Mouse (Mus musculus) liver, embryonic 13.5 days (tissue): ENCODE measurements around the gene Wdr62. TPM values are rescaled to one million over a fixed set of nuclear protein-coding genes. Genes with fewer than 3 reads are reported as not detected.

Source experiments
- ATAC-seq: fragments of 200-750 bp; cut with Nextera tagmentation; 2 replicates; pipeline ENCODE4 v1.8.0; 2017; ENCODE audit warnings: low read depth, mild to moderate bottlenecking, moderate number of reproducible peaks, moderate library complexity
- DNase-seq: peaks from one replicate; pipeline ENCODE4 v3.0.0; 2022
- H3K27ac ChIP-seq: fragments of 300-500 bp; sonication (generic); 2 replicates; pipeline ENCODE4 v1.5.1; 2015; ENCODE audit warnings: moderate library complexity, mild to moderate bottlenecking, inconsistent platforms
- H3K27me3 ChIP-seq: fragments of 300-500 bp; sonication (generic); 2 replicates; pipeline ENCODE4 v1.6.1; 2015; ENCODE audit warnings: mild to moderate bottlenecking, inconsistent platforms
- H3K36me3 ChIP-seq: fragments of 300-500 bp; sonication (generic); 2 replicates; pipeline ENCODE4 v1.6.1; 2015; ENCODE audit warnings: mild to moderate bottlenecking, inconsistent platforms
- H3K4me1 ChIP-seq: fragments of 300-500 bp; sonication (generic); replicated peaks from 2 replicates; pipeline ENCODE4 v1.6.1; 2015; ENCODE audit warnings: inconsistent platforms
- H3K4me2 ChIP-seq: fragments of 300-500 bp; sonication (generic); 2 replicates; pipeline ENCODE4 v1.6.1; 2015; ENCODE audit warnings: inconsistent platforms, mild to moderate bottlenecking, moderate library complexity
- H3K4me3 ChIP-seq: fragments of 300-500 bp; sonication (generic); replicated peaks from 2 replicates; pipeline ENCODE4 v1.5.1; 2015; ENCODE audit warnings: mild to moderate bottlenecking, inconsistent platforms
- H3K9ac ChIP-seq: fragments of 300-500 bp; sonication (generic); 2 replicates; pipeline ENCODE4 v1.6.1; 2015; ENCODE audit warnings: mild to moderate bottlenecking, inconsistent platforms
- H3K9me3 ChIP-seq: fragments of 300-500 bp; sonication (generic); replicated peaks from 2 replicates; pipeline ENCODE4 v1.6.1; 2016; ENCODE audit warnings: inconsistent platforms
- WGBS: fragments of 180-500 bp; shearing (Covaris S2); methylation state at CpG from one replicate; pipeline ENCODE4 v1.1.7; 2015; ENCODE audit not compliant: insufficient replicate concordance; 5-methylcytosine and 5-hydroxymethylcytosine counted together
- polyA plus RNA-seq: library from polyadenylated mRNA; unstranded; fragments of >200 nt; fragmentation: Nextera tagmentation; extraction: Ambion mirVana; gene quantifications from 2 replicates; pipeline ENCODE4 v1.2.1, GENCODE M21; 2015

Wdr62 gene
- polyA plus RNA-seq, 1 experiment from 2014 or later, result 7.0 TPM

- 67% methylated on average over 16 of the region's 16 CpGs for WGBS
- no peak for ATAC-seq
- no peaks in the 10 kb centered on the region for H3K9me3 ChIP-seq
- no peak overlapping the region for H3K9ac ChIP-seq
- no peaks in the 10 kb centered on the region; the same call in 1 of the 2 replicates for H3K4me1 ChIP-seq
- peaks cover 1% of the 10 kb centered on the region for H3K27me3 ChIP-seq
- H3K4me2 ChIP-seq, result no peak overlapping the region
- no peak overlapping the region for H3K27ac ChIP-seq
- no peaks in the 10 kb centered on the region for H3K36me3 ChIP-seq
- DNase-seq, result no peak
- H3K4me3 ChIP-seq, result no peak overlapping the region
Observed at GRCm38 (mm10) chr7:30297266-30297665, 17.0 kb upstream of the Wdr62 start.

GRCm38 (mm10) chr7:30296816-30297215 lies 16.6 kb upstream of the Wdr62 start:
- DNase-seq (no peak), ATAC-seq (no peak)
- H3K27ac ChIP-seq, result no peak overlapping the region
- H3K4me3 ChIP-seq, result no peak overlapping the region
- no peaks in the 10 kb centered on the region; the same call in 1 of the 2 replicates for H3K4me1 ChIP-seq
- no peak overlapping the region for H3K4me2 ChIP-seq
- no peaks in the 10 kb centered on the region for H3K36me3 ChIP-seq
- WGBS, result 53% methylated on average over 15 of the region's 15 CpGs
- peaks cover 6% of the 10 kb centered on the region for H3K27me3 ChIP-seq
- no peak overlapping the region for H3K9ac ChIP-seq
- H3K9me3 ChIP-seq, result no peaks in the 10 kb centered on the region

- DNase-seq (no peak), ATAC-seq (no peak)
- no peaks in the 10 kb centered on the region for H3K9me3 ChIP-seq
- H3K36me3 ChIP-seq, result no peaks in the 10 kb centered on the region
- peaks cover 19% of the 10 kb centered on the region for H3K27me3 ChIP-seq
- H3K9ac ChIP-seq, result no peak overlapping the region
- no peak overlapping the region for H3K4me2 ChIP-seq
- WGBS, result 40% methylated on average over 10 of the region's 10 CpGs
- no peaks in the 10 kb centered on the region; the same call in 1 of the 2 replicates for H3K4me1 ChIP-seq
- no peak overlapping the region for H3K27ac ChIP-seq
- H3K4me3 ChIP-seq, result no peak overlapping the region
Observed at GRCm38 (mm10) chr7:30295103-30295502, 14.9 kb upstream of the Wdr62 start.

GRCm38 (mm10) chr7:30294296-30294695 lies 14.1 kb upstream of the Wdr62 start:
- no peaks in the 10 kb centered on the region for H3K36me3 ChIP-seq
- H3K4me3 ChIP-seq, result no peak overlapping the region
- peaks cover 22% of the 10 kb centered on the region for H3K27me3 ChIP-seq
- no peaks in the 10 kb centered on the region for H3K9me3 ChIP-seq
- 66% methylated on average over 5 of the region's 5 CpGs for WGBS
- no peak overlapping the region for H3K9ac ChIP-seq
- H3K4me2 ChIP-seq, result no peak overlapping the region
- H3K27ac ChIP-seq, result no peak overlapping the region
- DNase-seq (no peak), ATAC-seq (no peak)
- H3K4me1 ChIP-seq, result no peaks in the 10 kb centered on the region; the same call in 1 of the 2 replicates

DNA sequence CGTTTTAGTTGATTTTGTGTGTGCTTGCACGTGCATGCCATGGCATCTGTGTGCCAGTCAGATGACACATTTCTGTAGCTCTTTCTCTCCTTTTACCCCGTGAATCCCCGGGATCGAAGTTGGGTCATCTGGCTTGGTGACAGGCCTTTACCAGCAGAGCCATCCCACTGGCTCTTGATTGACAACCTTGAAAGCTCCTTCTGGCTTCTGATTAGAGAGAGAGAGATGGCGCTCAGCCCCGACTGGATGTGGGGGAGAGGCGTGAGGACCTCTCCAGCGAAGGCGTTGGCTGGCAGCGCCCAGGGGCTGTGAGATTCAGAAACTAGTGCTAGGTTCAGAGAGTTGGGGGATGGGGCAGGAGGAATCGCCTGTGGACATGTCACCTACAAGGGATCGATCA lies 13.6 kb upstream of the Wdr62 start:
- Histone ChIP-seq H3K4me2 (no peak overlapping the region), H3K27ac (no peak overlapping the region), H3K9me3 (no peaks in the 10 kb centered on the region), H3K9ac (no peak overlapping the region), H3K4me1 (no peaks in the 10 kb centered on the region; the same call in 1 of the 2 replicates), H3K36me3 (no peaks in the 10 kb centered on the region), H3K27me3 (peaks cover 27% of the 10 kb centered on the region), H3K4me3 (no peak overlapping the region)
- 62% methylated on average over 13 of the region's 13 CpGs for WGBS
- DNase-seq (no peak), ATAC-seq (no peak)

DNA sequence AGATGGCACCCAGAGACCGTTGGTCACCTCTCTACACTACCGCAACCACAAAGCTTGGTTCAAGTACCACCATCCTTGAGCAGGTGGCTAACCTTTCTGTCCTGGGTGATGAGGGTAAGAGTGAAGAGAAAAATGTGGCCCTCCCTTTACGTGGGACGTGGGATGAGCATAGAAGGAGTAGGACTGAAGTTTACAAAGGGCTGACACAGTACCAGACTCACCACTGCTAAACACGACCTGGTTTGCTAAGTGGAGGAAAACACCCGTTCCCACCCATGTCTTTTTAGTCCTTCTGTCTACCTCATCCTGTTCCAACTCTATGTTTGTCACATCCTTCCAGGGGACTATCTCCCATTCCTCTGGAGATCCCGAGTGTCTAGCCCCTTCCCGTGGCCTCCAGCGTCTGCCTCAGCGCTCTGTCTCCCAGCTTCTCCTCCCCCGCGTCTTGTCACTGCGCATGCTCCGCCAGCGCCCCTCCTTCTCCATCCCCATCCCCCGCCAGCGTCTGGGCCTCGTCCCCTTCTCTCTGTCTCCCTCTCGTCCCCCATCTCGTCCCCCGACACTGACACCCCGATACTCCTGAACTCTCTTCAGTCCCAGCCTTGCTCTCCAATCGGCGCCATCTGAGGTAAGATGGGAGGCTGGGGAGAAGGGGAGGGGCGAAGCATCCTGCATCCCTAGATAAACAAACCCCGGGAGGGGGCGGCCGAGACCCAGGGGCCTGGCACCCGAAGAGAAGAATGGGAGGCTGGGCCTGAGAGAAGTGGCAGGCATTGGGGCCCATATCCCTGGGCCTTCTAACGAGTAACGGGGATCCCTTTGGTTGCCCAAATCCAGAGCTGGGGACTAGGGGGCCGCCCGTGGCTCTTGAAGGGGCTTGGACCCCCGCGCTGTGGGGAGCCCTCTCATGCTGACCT lies 11.3 kb upstream of the Wdr62 start, which contains the start of gene Clip3:
Gene Clip3, plus strand, starts transcription at position 514 of the 917 bp plus-strand sequence.
- WGBS, result 9% methylated on average over 35 of the region's 35 CpGs
- no peak within 1 kb of the TSS for H3K27ac ChIP-seq
- H3K9me3 ChIP-seq, result no peaks in the 10 kb centered on the region
- no peak for ATAC-seq
- H3K4me3 ChIP-seq, result peak within 1 kb of the TSS; percentile 35
- H3K4me1 ChIP-seq, result no peaks in the 10 kb centered on the region
- peaks cover 33% of the 10 kb centered on the region for H3K27me3 ChIP-seq
- peak within 1 kb of the TSS; percentile 29 for H3K4me2 ChIP-seq
- DNase-seq, result no peak
- no peak within 1 kb of the TSS for H3K9ac ChIP-seq
- no peaks in the 10 kb centered on the region for H3K36me3 ChIP-seq

- WGBS, result 46% methylated on average over 10 of the region's 10 CpGs
Observed at GRCm38 (mm10) chr7:30289714-30290399, 9.6 kb upstream of the Wdr62 start.

DNA sequence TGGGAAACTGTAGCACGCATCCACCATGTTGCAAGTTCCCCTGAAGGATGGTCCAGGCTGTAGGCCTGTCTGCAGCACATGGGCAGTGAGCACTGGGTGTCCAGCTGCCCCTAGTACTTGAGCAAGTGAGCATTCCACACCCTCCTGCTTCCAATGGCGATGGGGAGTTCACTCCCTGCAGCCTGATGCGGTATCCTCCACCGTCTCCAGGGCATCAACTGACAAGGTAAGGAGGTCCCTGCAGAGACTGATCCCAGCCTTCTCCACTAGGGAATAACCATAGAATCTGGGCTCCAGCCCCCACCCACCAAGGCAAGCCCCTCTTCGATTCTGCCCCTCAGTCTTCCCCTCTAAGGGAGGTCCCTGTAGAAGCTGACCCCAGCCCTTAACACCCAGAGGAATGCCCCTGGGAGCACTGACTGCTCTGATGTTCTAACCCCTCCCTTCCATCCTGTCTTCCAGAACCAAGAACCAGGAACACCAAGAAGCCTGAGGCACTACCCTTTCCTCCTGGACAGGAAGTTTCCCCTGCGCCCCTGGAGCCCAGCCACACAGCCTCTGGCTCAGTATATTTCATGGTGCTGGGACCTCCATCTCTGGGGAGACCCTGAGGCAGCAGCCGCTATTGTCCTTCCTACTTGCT lies 9.0 kb upstream of the Wdr62 start:
- DNase-seq (no peak), ATAC-seq (no peak)
- Histone ChIP-seq H3K27me3 (peaks cover 33% of the 10 kb centered on the region), H3K9me3 (no peaks in the 10 kb centered on the region), H3K9ac (no peak overlapping the region), H3K4me3 (no peak overlapping the region), H3K4me2 (no peak overlapping the region), H3K27ac (no peak overlapping the region), H3K4me1 (no peaks in the 10 kb centered on the region), H3K36me3 (no peaks in the 10 kb centered on the region)
- whole genome bisulfite sequencing, result 60% methylated on average over 7 of the region's 7 CpGs

More at GRCm38 (mm10) chr7:30289714-30290399, 9.6 kb upstream of the Wdr62 start:
- H3K27me3 ChIP-seq, result peaks cover 33% of the 10 kb centered on the region
- no peak for DNase-seq
- no peak overlapping the region for H3K27ac ChIP-seq
- no peaks in the 10 kb centered on the region for H3K36me3 ChIP-seq
- no peaks in the 10 kb centered on the region for H3K4me1 ChIP-seq
- H3K4me2 ChIP-seq, result no peak overlapping the region
- ATAC-seq, result no peak
- no peak overlapping the region for H3K4me3 ChIP-seq
- no peaks in the 10 kb centered on the region for H3K9me3 ChIP-seq
- no peak overlapping the region for H3K9ac ChIP-seq

- H3K9ac ChIP-seq, result no peak overlapping the region
- no peak overlapping the region for H3K27ac ChIP-seq
- DNase-seq (no peak), ATAC-seq (no peak)
- H3K4me2 ChIP-seq, result no peak overlapping the region
- WGBS, result 55% methylated on average over 6 of the region's 6 CpGs
- no peaks in the 10 kb centered on the region for H3K4me1 ChIP-seq
- H3K27me3 ChIP-seq, result peaks cover 33% of the 10 kb centered on the region
- no peak overlapping the region for H3K4me3 ChIP-seq
- no peaks in the 10 kb centered on the region for H3K36me3 ChIP-seq
- H3K9me3 ChIP-seq, result no peaks in the 10 kb centered on the region
Observed at GRCm38 (mm10) chr7:30288046-30288445, 7.8 kb upstream of the Wdr62 start.

DNA sequence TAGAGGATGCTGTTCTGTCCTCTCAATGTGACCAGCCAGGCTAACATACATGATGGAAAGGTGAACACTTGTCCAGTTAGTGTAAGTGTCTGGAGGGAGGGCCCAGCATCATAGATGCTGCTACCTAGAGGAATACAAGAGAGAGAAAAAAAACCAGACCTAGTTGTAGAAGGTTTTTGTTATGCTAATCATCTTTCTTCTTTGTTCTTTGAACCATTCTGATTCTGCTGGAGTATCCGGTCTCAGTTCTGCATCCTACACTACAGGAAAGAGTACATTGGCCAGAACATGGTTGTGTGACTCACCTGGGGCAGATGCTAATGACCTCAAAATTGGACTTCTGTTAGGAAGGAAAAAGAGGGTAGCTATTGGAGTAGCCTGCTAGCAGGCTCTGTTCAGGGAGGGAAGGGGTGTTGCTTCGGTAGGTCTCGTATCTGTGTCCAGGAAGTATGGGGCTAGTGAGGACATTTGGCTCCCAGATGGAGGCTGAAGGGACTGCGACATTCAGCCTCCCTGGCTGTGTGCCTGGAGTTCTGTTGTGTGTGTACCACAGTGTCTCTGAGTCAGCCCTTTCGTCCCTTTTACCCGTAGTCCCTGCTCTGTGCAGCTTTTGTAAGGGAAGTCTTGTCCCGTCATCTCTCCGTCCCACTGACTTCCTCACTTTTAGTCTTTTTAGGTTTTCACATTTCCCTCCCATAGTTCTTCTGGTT lies 6.6 kb upstream of the Wdr62 start:
- no peak overlapping the region for H3K4me2 ChIP-seq
- no peak overlapping the region for H3K4me3 ChIP-seq
- DNase-seq (no peak), ATAC-seq (no peak)
- peaks cover 28% of the 10 kb centered on the region for H3K27me3 ChIP-seq
- H3K36me3 ChIP-seq, result no peaks in the 10 kb centered on the region
- 56% methylated on average over 8 of the region's 8 CpGs for whole genome bisulfite sequencing
- no peaks in the 10 kb centered on the region for H3K4me1 ChIP-seq
- H3K9ac ChIP-seq, result no peak overlapping the region
- no peak overlapping the region for H3K27ac ChIP-seq
- no peaks in the 10 kb centered on the region for H3K9me3 ChIP-seq

GRCm38 (mm10) chr7:30282740-30283139 lies 2.5 kb upstream of the Wdr62 start:
- Histone ChIP-seq H3K4me3 (no peak overlapping the region), H3K27ac (no peak overlapping the region), H3K9ac (no peak overlapping the region), H3K36me3 (no peaks in the 10 kb centered on the region), H3K4me1 (peaks cover 26% of the 10 kb centered on the region), H3K27me3 (0 out of 2 replicates have a peak, but pooled peaks cover 4% of the 10 kb centered on the region), H3K4me2 (no peak overlapping the region), H3K9me3 (no peaks in the 10 kb centered on the region)
- ATAC-seq, result no peak
- 64% methylated on average over 7 of the region's 7 CpGs for WGBS
- no peak for DNase-seq
